Mouse (Mus musculus) kidney, adult 2 months (tissue): ENCODE results near the gene Prss23.

Experiments used
- CTCF ChIP-seq: fragments of 200-500 bp; conservative IDR thresholded peaks from 2 replicates; pipeline ENCODE4 v1.5.1; 2011; ENCODE audit warnings: low read depth, mild to moderate bottlenecking, control low read depth, low read length, moderate library complexity, mixed read lengths; ENCODE audit not compliant: insufficient read depth, insufficient read length
- POLR2A ChIP-seq: fragments of 200-500 bp; IDR thresholded peaks from one replicate; pipeline ENCODE4 v1.6.1; 2011; ENCODE audit warnings: low read depth, low read length, control low read depth

- no peak for TF ChIP-seq CTCF
- no peak for TF ChIP-seq POLR2A
Observed at GRCm38 (mm10) chr7:89522170-89522569, 4.8 kb downstream of the Prss23 start.
